Mouse (Mus musculus): ENCODE measurements around the gene Camk2n1.
"Not testable (repeated sequence)": the region's sequence is repeated elsewhere in the genome, so short reads cannot be mapped to it uniquely, and the experiment has no call there.

Gene Camk2n1

GRCm38 (mm10) chr4:138453753-138454570, at the start of gene Camk2n1:
TSS of gene Camk2n1 (plus strand) at chr4:138454314.
- in situ Hi-C loops (cut with MboI) = no loop called here

- in situ Hi-C loops (cut with MboI) = no loop called here
Observed at GRCm38 (mm10) chr4:138404806-138405205, 49.3 kb upstream of the Camk2n1 start.

GRCm38 (mm10) chr4:138407479-138408194, 46.5 kb upstream of the Camk2n1 start:
- in situ Hi-C loops (cut with MboI) = no loop called here

- in situ Hi-C loops (cut with MboI) = no loop called here
Observed at GRCm38 (mm10) chr4:138411011-138411410, 43.1 kb upstream of the Camk2n1 start.

- in situ Hi-C loops (cut with MboI) = no loop called here
Observed at GRCm38 (mm10) chr4:138411504-138412121, 42.5 kb upstream of the Camk2n1 start.

- in situ Hi-C loops (cut with MboI) = no loop called here
Observed at GRCm38 (mm10) chr4:138414725-138415124, 39.4 kb upstream of the Camk2n1 start.

GRCm38 (mm10) chr4:138415991-138416390, 38.1 kb upstream of the Camk2n1 start:
- in situ Hi-C loops (cut with MboI) = no loop called here

GRCm38 (mm10) chr4:138416414-138416813, 37.7 kb upstream of the Camk2n1 start:
- in situ Hi-C loops (cut with MboI) = no loop called here

GRCm38 (mm10) chr4:138417882-138418281, 36.2 kb upstream of the Camk2n1 start:
- in situ Hi-C loops (cut with MboI) = no loop called here

- in situ Hi-C loops (cut with MboI) = no loop called here
Observed at GRCm38 (mm10) chr4:138418340-138418957, 35.7 kb upstream of the Camk2n1 start.

GRCm38 (mm10) chr4:138425028-138425427, 29.1 kb upstream of the Camk2n1 start:
- in situ Hi-C loops (cut with MboI) = no loop called here

GRCm38 (mm10) chr4:138425604-138426003, 28.5 kb upstream of the Camk2n1 start:
- in situ Hi-C loops (cut with MboI) = not testable (repeated sequence)

GRCm38 (mm10) chr4:138426778-138427705, 27.1 kb upstream of the Camk2n1 start:
- in situ Hi-C loops (cut with MboI) = no loop called here

GRCm38 (mm10) chr4:138429778-138430177, 24.3 kb upstream of the Camk2n1 start:
- in situ Hi-C loops (cut with MboI) = no loop called here

GRCm38 (mm10) chr4:138431340-138431739, 22.8 kb upstream of the Camk2n1 start:
- in situ Hi-C loops (cut with MboI) = no loop called here

GRCm38 (mm10) chr4:138434347-138435316, 19.5 kb upstream of the Camk2n1 start, which contains the start of gene Mul1:
TSS of gene Mul1 (plus strand) at chr4:138434671.
- in situ Hi-C loops (cut with MboI) = no loop called here

- in situ Hi-C loops (cut with MboI) = loop anchor here (10.0 kb wide), 3 partner anchors 125 to 415 kb away; no protein-coding TSS in a partner anchor
Observed at GRCm38 (mm10) chr4:138440062-138440461, 14.1 kb upstream of the Camk2n1 start.

GRCm38 (mm10) chr4:138444941-138445340, 9.2 kb upstream of the Camk2n1 start:
- in situ Hi-C loops (cut with MboI) = loop anchor here (10.0 kb wide), 3 partner anchors 120 to 410 kb away; no protein-coding TSS in a partner anchor

GRCm38 (mm10) chr4:138446981-138447380, 7.1 kb upstream of the Camk2n1 start:
- in situ Hi-C loops (cut with MboI) = loop anchor here (10.0 kb wide), 3 partner anchors 118 to 408 kb away; no protein-coding TSS in a partner anchor
